Mouse (Mus musculus) intestine, postnatal 0 days (tissue): ENCODE measurements around the gene Lrrc8a. TPM values are rescaled to one million over a fixed set of nuclear protein-coding genes. Genes with fewer than 3 reads are reported as not detected.

Experiments
- ATAC-seq: fragments of 200-750 bp; cut with Nextera tagmentation; 2 replicates; pipeline ENCODE4 v1.8.0; 2017; ENCODE audit warnings: mild to moderate bottlenecking, moderate TSS enrichment, moderate library complexity
- H3K27ac ChIP-seq: fragments of 300-500 bp; sonication (generic); 2 replicates; pipeline ENCODE4 v1.5.1; 2014; ENCODE audit warnings: mild to moderate bottlenecking, low read depth, low read length, moderate library complexity
- H3K27me3 ChIP-seq: fragments of 300-500 bp; sonication (generic); replicated peaks from 2 replicates; pipeline ENCODE4 v1.6.1; 2014; ENCODE audit warnings: low read length, mixed read lengths; ENCODE audit not compliant: control insufficient read depth, insufficient read depth
- H3K36me3 ChIP-seq: fragments of 300-500 bp; sonication (generic); 2 replicates; pipeline ENCODE4 v1.6.1; 2014; ENCODE audit warnings: mild to moderate bottlenecking, moderate library complexity; ENCODE audit not compliant: control insufficient read depth, insufficient read depth
- H3K4me1 ChIP-seq: fragments of 300-500 bp; sonication (generic); replicated peaks from 2 replicates; pipeline ENCODE4 v1.6.1; 2014; ENCODE audit warnings: antibody characterized with exemption, low read length, mixed read lengths; ENCODE audit not compliant: control insufficient read depth, insufficient read depth
- H3K4me2 ChIP-seq: fragments of 300-500 bp; sonication (generic); replicated peaks from 2 replicates; pipeline ENCODE4 v1.6.1; 2014; ENCODE audit warnings: low read depth, mild to moderate bottlenecking, moderate library complexity
- H3K4me3 ChIP-seq: fragments of 300-500 bp; sonication (generic); 2 replicates; pipeline ENCODE4 v1.5.1; 2014; ENCODE audit warnings: low read depth, low read length
- H3K9ac ChIP-seq: fragments of 300-500 bp; sonication (generic); 2 replicates; pipeline ENCODE4 v1.6.1; 2014; ENCODE audit warnings: mild to moderate bottlenecking, low read depth, low read length
- H3K9me3 ChIP-seq: fragments of 300-500 bp; sonication (generic); 2 replicates; pipeline ENCODE4 v1.6.1; 2016; ENCODE audit warnings: mixed run types; ENCODE audit not compliant: control insufficient read depth
- CTCF ChIP-seq: sonication (generic); IDR thresholded peaks from 2 replicates; pipeline ENCODE4 v1.5.1; 2016; ENCODE audit warnings: low read depth, mild to moderate bottlenecking, control low read depth, antibody characterized with exemption, moderate library complexity
- WGBS: fragments of 180-500 bp; shearing (Covaris S2); extraction: QIAGEN DNeasy Blood & Tissue Kit; methylation state at CpG from one replicate; pipeline ENCODE4 v1.1.7; 2014; 5-methylcytosine and 5-hydroxymethylcytosine counted together
- polyA plus RNA-seq: library from polyadenylated mRNA; unstranded; fragments of >200 nt; fragmentation: Nextera tagmentation; extraction: Ambion mirVana; gene quantifications from 2 replicates; pipeline ENCODE4 v1.2.1, GENCODE M21; 2015

The Lrrc8a gene
- polyA plus RNA-seq, 1 experiment from 2014 or later = 40.5 TPM

- Histone ChIP-seq H3K9ac (no peak overlapping the region), H3K27ac (no peak overlapping the region), H3K36me3 (peaks cover 54% of the 10 kb centered on the region), H3K9me3 (no peaks in the 10 kb centered on the region), H3K4me1 (0 out of 2 replicates have a peak, but pooled peaks cover 12% of the 10 kb centered on the region), H3K4me3 (no peak overlapping the region), H3K27me3 (no peaks in the 10 kb centered on the region), H3K4me2 (no peak overlapping the region)
- no peak for TF ChIP-seq CTCF
- no peak for ATAC-seq
- WGBS = 66% methylated on average over 4 of the region's 4 CpGs
Measured at GRCm38 (mm10) chr2:30262840-30263441, 25.4 kb downstream of the Lrrc8a start.

GRCm38 (mm10) chr2:30263811-30264210 is 26.3 kb downstream of the Lrrc8a start:
- H3K27ac ChIP-seq = no peak overlapping the region
- no peak for ATAC-seq
- TF ChIP-seq CTCF = no peak
- no peaks in the 10 kb centered on the region for H3K9me3 ChIP-seq
- H3K4me1 ChIP-seq = 0 out of 2 replicates have a peak, but pooled peaks cover 12% of the 10 kb centered on the region
- no peak overlapping the region for H3K4me2 ChIP-seq
- no peak overlapping the region for H3K9ac ChIP-seq
- no peak overlapping the region for H3K4me3 ChIP-seq
- peaks cover 50% of the 10 kb centered on the region for H3K36me3 ChIP-seq
- whole genome bisulfite sequencing = 87% methylated on average over 6 of the region's 6 CpGs
- H3K27me3 ChIP-seq = no peaks in the 10 kb centered on the region

- Histone ChIP-seq H3K27ac (peak overlapping the region; percentile 79), H3K27me3 (no peaks in the 10 kb centered on the region), H3K4me3 (no peak overlapping the region), H3K36me3 (peaks cover 40% of the 10 kb centered on the region), H3K9ac (no peak overlapping the region; the same call in 1 of the 2 replicates), H3K9me3 (no peaks in the 10 kb centered on the region), H3K4me1 (0 out of 2 replicates have a peak, but pooled peaks cover 12% of the 10 kb centered on the region), H3K4me2 (no peak overlapping the region)
- TF ChIP-seq CTCF = no peak
- WGBS = 53% methylated on average over 7 of the region's 7 CpGs
- ATAC-seq = no peak
Measured at GRCm38 (mm10) chr2:30264671-30265519, 27.4 kb downstream of the Lrrc8a start.

- ATAC-seq = no peak
Measured at GRCm38 (mm10) chr2:30265767-30266253, 28.3 kb downstream of the Lrrc8a start, which contains the start of gene Phyhd1. Gene Phyhd1 (plus strand): TSS chr2:30266203.

GRCm38 (mm10) chr2:30266392-30266941 is 29.0 kb downstream of the Lrrc8a start:
- no peak overlapping the region; the same call in none of the 2 replicates for H3K9ac ChIP-seq
- 0 out of 2 replicates have a peak, but pooled peaks cover 12% of the 10 kb centered on the region for H3K4me1 ChIP-seq
- peaks cover 32% of the 10 kb centered on the region for H3K36me3 ChIP-seq
- no peaks in the 10 kb centered on the region for H3K27me3 ChIP-seq
- H3K9me3 ChIP-seq = no peaks in the 10 kb centered on the region
- TF ChIP-seq CTCF = no peak
- peak overlapping the region; percentile 79 for H3K27ac ChIP-seq
- H3K4me3 ChIP-seq = 0 out of 2 replicates have a peak overlapping the region, but pooled peaks have one; percentile 7
- 4% methylated on average over 4 of the region's 4 CpGs for WGBS
- H3K4me2 ChIP-seq = peak overlapping the region; percentile 35; the same call in 1 of the 2 replicates
- peak; percentile 32; the same call in 1 of the 2 replicates for ATAC-seq

More at GRCm38 (mm10) chr2:30265767-30266253, 28.3 kb downstream of the Lrrc8a start, which contains the start of gene Phyhd1:
- Histone ChIP-seq H3K9ac (no peak within 1 kb of the TSS; the same call in none of the 2 replicates), H3K36me3 (peaks cover 36% of the 10 kb centered on the region), H3K27me3 (no peaks in the 10 kb centered on the region), H3K27ac (peak within 1 kb of the TSS; percentile 79), H3K4me2 (peak within 1 kb of the TSS; percentile 35; the same call in 1 of the 2 replicates), H3K4me3 (0 out of 2 replicates have a peak within 1 kb of the TSS, but pooled peaks have one; percentile 7), H3K4me1 (0 out of 2 replicates have a peak, but pooled peaks cover 12% of the 10 kb centered on the region), H3K9me3 (no peaks in the 10 kb centered on the region)
- TF ChIP-seq CTCF = no peak
- WGBS = 36% methylated on average over 5 of the region's 5 CpGs
